Mouse (Mus musculus): Measurements from ENCODE around the gene Slc6a16.

DNA sequence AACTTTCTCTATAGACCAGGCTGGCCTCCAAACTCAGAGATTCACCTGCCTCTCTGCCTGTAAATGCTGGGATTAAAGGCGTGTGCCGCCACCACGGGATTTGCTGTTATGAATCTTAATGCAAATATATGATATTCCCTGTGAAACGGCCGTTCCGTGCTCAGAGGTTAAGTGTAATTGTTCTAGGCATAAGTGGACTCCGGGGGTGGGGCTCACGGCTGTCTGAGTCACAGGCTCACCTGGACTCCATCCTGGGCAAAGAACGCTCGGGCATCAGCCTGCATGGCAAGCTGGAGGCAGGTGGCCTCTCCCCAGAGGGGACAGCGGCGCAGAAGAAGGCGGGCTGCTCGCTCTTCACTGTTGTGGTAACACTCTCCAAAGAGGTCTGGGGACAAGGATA is 75.7 kb downstream of the Slc6a16 start:
- TF ChIP-seq CTCF (IDR thresholded peaks at IDR 0.05; ENCODE audit: low read depth) (no peak), EP300 (IDR thresholded peaks at IDR 0.05; ENCODE audit: low read depth) (no peak)
